Mouse (Mus musculus) cortical plate, adult 2 months (tissue): ENCODE measurements around the gene Gm9044.
"Not testable (repeated sequence)": the region's sequence is repeated elsewhere in the genome, so short reads cannot be mapped to it uniquely, and the experiment has no call there.

Experiments used
- CTCF ChIP-seq: fragments of 200-500 bp; IDR thresholded peaks from 2 replicates; pipeline ENCODE4 v1.5.1; 2011; ENCODE audit warnings: mild to moderate bottlenecking, control low read depth, low read length; ENCODE audit not compliant: insufficient read depth; ENCODE audit errors: extremely low read depth
- POLR2A ChIP-seq: fragments of 200-500 bp; IDR thresholded peaks from 2 replicates; pipeline ENCODE4 v1.6.1; 2011; ENCODE audit warnings: mild to moderate bottlenecking, low read length, control low read depth; ENCODE audit not compliant: insufficient read depth; ENCODE audit errors: extremely low read depth

DNA sequence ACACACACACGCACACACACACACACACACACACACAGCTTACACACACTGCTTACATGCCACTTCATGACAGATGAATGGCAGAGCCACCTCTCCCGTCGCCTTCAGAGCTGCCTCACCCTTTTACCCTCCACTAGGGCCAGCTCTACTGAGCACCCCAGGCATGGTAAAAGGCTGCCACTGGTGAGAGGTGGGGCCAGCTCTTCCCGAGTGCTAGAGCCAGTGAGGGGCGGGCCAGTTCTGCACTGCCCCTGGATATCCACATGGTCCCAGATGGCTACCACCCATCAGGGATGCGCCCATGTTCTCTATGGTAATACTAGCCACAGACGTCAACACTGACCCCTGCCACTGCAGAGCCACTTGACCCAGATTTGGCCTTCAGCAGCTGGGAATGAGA, 49.6 kb downstream of the Gm9044 start:
- TF ChIP-seq CTCF, POLR2A: not testable (repeated sequence)
